Mouse (Mus musculus): ENCODE results near the gene Ap5z1. TPM values are rescaled to one million over a fixed set of nuclear protein-coding genes. Genes with fewer than 3 reads are reported as not detected.

Gene Ap5z1
- polyA plus RNA-seq, 1 experiment, result 26.2 TPM

- H3K27me3 ChIP-seq (replicated peaks), result peaks cover 30% of the 10 kb centered on the region
These were observed 18.8 kb downstream of the Ap5z1 start for GRCm38 (mm10) chr5:142482512-142482911.

DNA sequence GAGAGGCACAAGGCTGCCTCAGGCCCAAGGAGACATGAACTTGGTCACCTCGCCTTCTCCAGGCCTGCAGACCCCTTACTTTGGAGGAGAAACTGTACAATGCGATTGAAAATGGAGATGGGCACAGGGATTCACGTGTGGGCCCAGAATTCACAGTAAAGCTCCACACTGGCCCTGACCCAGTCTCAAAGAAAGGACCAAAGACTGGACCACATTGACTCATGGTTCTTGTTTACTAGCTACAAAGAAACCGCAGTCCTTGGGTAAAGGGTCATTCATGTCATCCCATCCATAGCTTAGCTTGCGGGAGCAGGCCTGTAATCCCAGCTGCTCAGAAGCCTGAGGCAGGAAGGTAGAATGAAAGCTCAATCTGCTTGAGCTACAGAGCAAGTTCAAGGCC is 19.8 kb downstream of the Ap5z1 start:
- Histone ChIP-seq H3K27me3 (replicated peaks) (peaks cover 39% of the 10 kb centered on the region), H3K4me3 (replicated peaks) (no peak overlapping the region), H3K9me3 (no peaks in the 10 kb centered on the region), H3K4me1 (peaks cover 10% of the 10 kb centered on the region), H3K36me3 (replicated peaks; ENCODE audit: low read length) (peaks cover 1% of the 10 kb centered on the region)
- TF ChIP-seq FLI1 (IDR thresholded peaks at IDR 0.05; ENCODE audit: low read length), result no peak
- TF ChIP-seq GATA1 (IDR thresholded peaks at IDR 0.05; ENCODE audit: borderline replicate concordance, low read length), result no peak

More at GRCm38 (mm10) chr5:142482512-142482911, 18.8 kb downstream of the Ap5z1 start:
- Histone ChIP-seq H3K4me3 (replicated peaks) (no peak overlapping the region), H3K9me3 (no peaks in the 10 kb centered on the region), H3K36me3 (replicated peaks; ENCODE audit: low read length) (peaks cover 12% of the 10 kb centered on the region), H3K4me1 (peaks cover 10% of the 10 kb centered on the region)
- TF ChIP-seq GATA1 (IDR thresholded peaks at IDR 0.05; ENCODE audit: borderline replicate concordance, low read length) (no peak), FLI1 (IDR thresholded peaks at IDR 0.05; ENCODE audit: low read length) (no peak)

DNA sequence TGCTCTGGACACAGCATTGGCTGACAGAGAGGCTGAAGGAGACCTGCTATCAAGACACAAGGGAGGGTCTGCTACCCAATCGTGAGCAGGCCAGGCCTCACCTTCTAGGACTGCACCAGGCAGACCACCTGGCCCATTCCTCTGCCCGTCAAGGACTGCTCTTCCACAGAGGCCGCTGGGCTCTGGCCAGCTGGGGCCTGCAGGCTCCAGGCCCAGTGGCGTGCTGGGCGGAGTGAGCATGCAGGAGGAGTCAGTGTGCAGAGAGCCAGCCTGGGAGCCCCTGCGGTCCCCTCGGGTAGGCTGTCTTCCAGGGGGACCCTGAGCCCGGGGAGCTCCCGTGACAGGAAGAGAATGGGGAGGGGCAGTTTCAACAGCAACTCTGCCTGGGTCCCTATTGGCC is 22.9 kb downstream of the Ap5z1 start:
- H3K9me3 ChIP-seq, result no peaks in the 10 kb centered on the region
- no peaks in the 10 kb centered on the region for H3K36me3 ChIP-seq (replicated peaks; ENCODE audit: low read length)
- peaks cover 4% of the 10 kb centered on the region for H3K4me1 ChIP-seq
- TF ChIP-seq GATA1 (IDR thresholded peaks at IDR 0.05; ENCODE audit: borderline replicate concordance, low read length) (no peak), FLI1 (IDR thresholded peaks at IDR 0.05; ENCODE audit: low read length) (no peak)
- peaks cover 58% of the 10 kb centered on the region for H3K27me3 ChIP-seq (replicated peaks)
- no peak overlapping the region for H3K4me3 ChIP-seq (replicated peaks)

DNA sequence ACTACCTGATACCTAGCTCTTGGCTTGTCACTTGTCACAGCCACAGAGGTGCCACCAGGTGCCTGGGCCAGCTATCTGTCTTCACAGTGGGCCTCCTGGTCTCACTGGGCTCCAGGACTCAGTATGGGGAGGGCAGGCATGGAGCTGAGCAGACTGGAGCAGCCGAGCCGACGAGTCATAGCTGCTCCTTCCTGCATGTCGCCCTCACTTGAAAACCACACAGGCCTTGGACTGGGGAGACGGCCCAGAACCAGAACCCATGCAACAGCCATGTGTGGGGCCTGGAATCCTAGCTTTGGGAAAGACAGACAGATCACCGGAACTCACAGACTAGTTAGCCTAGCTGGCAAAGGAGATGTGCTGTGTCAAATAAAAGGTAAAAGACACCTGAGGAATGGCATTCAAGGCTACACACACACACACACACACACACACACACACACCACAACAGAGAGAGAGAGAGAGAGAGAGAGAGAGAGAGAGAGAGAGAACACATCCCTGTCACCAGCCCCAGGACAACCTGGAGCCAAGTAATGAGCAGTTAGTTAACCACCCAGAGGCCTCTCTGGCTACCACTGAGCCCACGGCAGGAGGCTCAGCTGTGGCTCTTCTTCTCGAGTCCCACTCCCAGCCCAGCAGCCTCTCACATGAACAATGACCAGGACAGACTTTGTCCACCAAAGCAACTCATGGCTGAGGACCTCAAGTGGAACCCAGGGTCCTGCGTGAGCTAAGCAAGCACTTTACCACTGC is 26.4 kb downstream of the Ap5z1 start:
- peaks cover 75% of the 10 kb centered on the region for H3K27me3 ChIP-seq (replicated peaks)
- no peaks in the 10 kb centered on the region for H3K36me3 ChIP-seq (replicated peaks; ENCODE audit: low read length)
- TF ChIP-seq FLI1 (IDR thresholded peaks at IDR 0.05; ENCODE audit: low read length), result no peak
- no peak for TF ChIP-seq GATA1 (IDR thresholded peaks at IDR 0.05; ENCODE audit: borderline replicate concordance, low read length)
- no peaks in the 10 kb centered on the region for H3K9me3 ChIP-seq
- no peak overlapping the region for H3K4me3 ChIP-seq (replicated peaks)
- H3K4me1 ChIP-seq, result peaks cover 4% of the 10 kb centered on the region

DNA sequence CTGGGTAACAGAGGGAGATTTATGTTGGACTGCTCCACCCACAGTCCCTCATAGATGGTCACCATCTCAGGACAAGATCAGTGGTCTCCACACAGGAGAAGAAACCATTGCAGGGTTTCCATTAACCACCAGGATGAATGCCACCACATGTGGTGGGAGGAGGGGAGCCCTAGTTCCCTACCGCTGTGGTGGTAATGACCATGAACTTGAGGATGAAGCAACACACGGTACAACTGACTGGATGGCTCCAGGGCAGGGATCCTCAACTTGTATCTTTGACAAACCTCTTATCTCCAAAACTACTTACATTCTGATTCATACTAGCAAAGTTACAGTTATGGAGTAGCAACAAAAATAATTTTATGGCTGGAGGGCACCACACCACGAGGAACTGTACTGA is 29.6 kb downstream of the Ap5z1 start:
- peaks cover 70% of the 10 kb centered on the region for H3K27me3 ChIP-seq (replicated peaks)
- H3K9me3 ChIP-seq, result no peaks in the 10 kb centered on the region
- H3K4me3 ChIP-seq (replicated peaks), result no peak overlapping the region
- TF ChIP-seq GATA1 (IDR thresholded peaks at IDR 0.05; ENCODE audit: borderline replicate concordance, low read length) (no peak), FLI1 (IDR thresholded peaks at IDR 0.05; ENCODE audit: low read length) (no peak)
- H3K4me1 ChIP-seq, result peaks cover 4% of the 10 kb centered on the region
- no peaks in the 10 kb centered on the region for H3K36me3 ChIP-seq (replicated peaks; ENCODE audit: low read length)

GRCm38 (mm10) chr5:142495321-142496096 is 31.8 kb downstream of the Ap5z1 start:
- no peak overlapping the region for H3K4me3 ChIP-seq (replicated peaks)
- no peaks in the 10 kb centered on the region for H3K9me3 ChIP-seq
- peaks cover 70% of the 10 kb centered on the region for H3K27me3 ChIP-seq (replicated peaks)
- TF ChIP-seq GATA1 (IDR thresholded peaks at IDR 0.05; ENCODE audit: borderline replicate concordance, low read length) (no peak), FLI1 (IDR thresholded peaks at IDR 0.05; ENCODE audit: low read length) (no peak)
- H3K36me3 ChIP-seq (replicated peaks; ENCODE audit: low read length), result no peaks in the 10 kb centered on the region
- H3K4me1 ChIP-seq, result peaks cover 11% of the 10 kb centered on the region

DNA sequence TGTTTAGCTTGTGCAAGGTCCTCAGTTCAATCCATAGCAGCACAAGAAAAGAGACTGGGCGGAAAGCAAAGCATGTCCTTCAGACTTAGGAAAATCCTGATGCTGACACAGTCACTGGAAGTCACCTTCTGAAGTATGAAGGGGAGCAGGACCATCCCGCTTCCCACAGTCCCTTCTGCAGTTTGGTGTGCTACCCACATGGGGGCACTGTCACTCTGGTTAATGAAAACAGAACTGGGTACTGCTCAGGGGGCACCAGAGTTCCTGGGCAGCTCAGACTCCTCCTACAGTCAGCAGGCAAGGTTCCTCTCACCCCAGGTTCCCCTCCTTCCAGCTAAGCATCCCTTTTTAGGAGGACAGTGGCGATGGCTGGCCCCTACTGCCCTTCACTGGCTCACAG is 35.2 kb downstream of the Ap5z1 start:
- Histone ChIP-seq H3K4me3 (replicated peaks) (no peak overlapping the region), H3K36me3 (replicated peaks; ENCODE audit: low read length) (no peaks in the 10 kb centered on the region), H3K9me3 (no peaks in the 10 kb centered on the region), H3K4me1 (peaks cover 22% of the 10 kb centered on the region), H3K27me3 (replicated peaks) (peaks cover 66% of the 10 kb centered on the region)
- TF ChIP-seq GATA1 (IDR thresholded peaks at IDR 0.05; ENCODE audit: borderline replicate concordance, low read length), result no peak
- no peak for TF ChIP-seq FLI1 (IDR thresholded peaks at IDR 0.05; ENCODE audit: low read length)

DNA sequence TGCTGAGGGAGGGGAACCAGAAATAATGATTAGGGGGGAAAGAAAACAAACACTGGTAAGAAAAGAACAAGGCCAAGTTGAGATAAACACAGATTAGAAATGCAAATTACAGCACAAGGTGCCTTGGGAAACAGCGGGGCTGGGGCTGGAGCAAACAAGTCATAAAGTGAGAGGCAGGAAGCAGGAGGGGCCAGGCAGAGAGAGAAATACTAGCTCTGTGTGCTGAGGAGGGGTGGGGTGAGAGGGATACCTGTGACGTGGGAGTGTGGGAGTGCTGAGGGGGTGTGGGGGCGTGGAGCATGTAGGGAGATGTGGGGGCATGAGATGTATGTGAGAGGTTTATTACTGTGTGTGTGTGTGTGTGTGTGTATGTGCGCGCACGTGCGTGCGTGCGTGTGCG is 37.2 kb downstream of the Ap5z1 start:
- Histone ChIP-seq H3K4me1 (peaks cover 28% of the 10 kb centered on the region), H3K4me3 (replicated peaks) (no peak overlapping the region), H3K36me3 (replicated peaks; ENCODE audit: low read length) (no peaks in the 10 kb centered on the region), H3K9me3 (no peaks in the 10 kb centered on the region), H3K27me3 (replicated peaks) (peaks cover 52% of the 10 kb centered on the region)
- TF ChIP-seq FLI1 (IDR thresholded peaks at IDR 0.05; ENCODE audit: low read length), result no peak
- TF ChIP-seq GATA1 (IDR thresholded peaks at IDR 0.05; ENCODE audit: borderline replicate concordance, low read length), result no peak

GRCm38 (mm10) chr5:142502414-142502813 is 38.7 kb downstream of the Ap5z1 start:
- Histone ChIP-seq H3K4me1 (peaks cover 34% of the 10 kb centered on the region), H3K4me3 (replicated peaks) (no peak overlapping the region), H3K27me3 (replicated peaks) (peaks cover 58% of the 10 kb centered on the region), H3K36me3 (replicated peaks; ENCODE audit: low read length) (no peaks in the 10 kb centered on the region), H3K9me3 (no peaks in the 10 kb centered on the region)
- no peak for TF ChIP-seq FLI1 (IDR thresholded peaks at IDR 0.05; ENCODE audit: low read length)

GRCm38 (mm10) chr5:142504175-142504574 is 40.4 kb downstream of the Ap5z1 start:
- H3K36me3 ChIP-seq (replicated peaks; ENCODE audit: low read length), result no peaks in the 10 kb centered on the region
- TF ChIP-seq FLI1 (IDR thresholded peaks at IDR 0.05; ENCODE audit: low read length) (no peak), GATA1 (IDR thresholded peaks at IDR 0.05; ENCODE audit: borderline replicate concordance, low read length) (no peak)
- H3K27me3 ChIP-seq (replicated peaks), result peaks cover 61% of the 10 kb centered on the region
- H3K4me3 ChIP-seq (replicated peaks), result no peak overlapping the region
- no peaks in the 10 kb centered on the region for H3K9me3 ChIP-seq
- peaks cover 38% of the 10 kb centered on the region for H3K4me1 ChIP-seq
